Mouse (Mus musculus): ENCODE data around the gene Ecm2. TPM values are rescaled to one million over a fixed set of nuclear protein-coding genes. Genes with fewer than 3 reads are reported as not detected.

The Ecm2 gene
- polyA plus RNA-seq, 1 experiment from 2014 or later = 0.38 TPM

DNA sequence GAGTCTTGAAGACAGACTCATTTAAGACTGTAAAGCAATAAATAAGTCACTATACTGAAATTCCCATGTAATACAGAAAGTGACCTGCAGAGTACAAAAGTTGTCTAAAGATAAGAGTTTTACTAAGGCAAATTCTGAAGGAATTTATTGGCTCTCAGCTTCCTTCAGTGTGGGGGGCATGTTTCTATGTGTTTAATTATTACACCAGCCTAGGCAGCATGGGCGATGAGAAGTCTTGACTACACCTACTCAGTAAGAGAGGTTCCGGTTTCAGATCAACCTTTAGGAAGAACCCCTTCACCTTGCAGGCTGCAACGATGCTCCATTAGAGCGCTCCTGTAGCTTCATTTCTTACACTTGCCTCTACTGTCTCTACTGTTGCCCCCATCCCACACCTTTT, 26.0 kb downstream of the Ecm2 start:
- H3K4me3 ChIP-seq (ENCODE audit: low read depth, low read length) = no peak overlapping the region
- no peaks in the 10 kb centered on the region for H3K9me3 ChIP-seq (ENCODE audit: low read length)
- DNase-seq = no peak
- TF ChIP-seq EP300 (IDR thresholded peaks at IDR 0.05; ENCODE audit: low read depth) = no peak
- TF ChIP-seq CTCF (IDR thresholded peaks at IDR 0.05; ENCODE audit: low read depth) = no peak
- no peak for ATAC-seq
- 91% methylated on average over 4 of the region's 4 CpGs for WGBS (ENCODE audit: insufficient replicate concordance)
- H3K27ac ChIP-seq (ENCODE audit: low read depth) = no peak overlapping the region
- no peaks in the 10 kb centered on the region for H3K36me3 ChIP-seq (replicated peaks; ENCODE audit: insufficient read depth, low read length)
- H3K27me3 ChIP-seq (ENCODE audit: insufficient read depth, low read length) = no peaks in the 10 kb centered on the region
- H3K9ac ChIP-seq (replicated peaks) = no peak overlapping the region
- no peak overlapping the region for H3K4me2 ChIP-seq (ENCODE audit: low read depth, low read length)
- H3K4me1 ChIP-seq (ENCODE audit: insufficient read depth) = no peaks in the 10 kb centered on the region

DNA sequence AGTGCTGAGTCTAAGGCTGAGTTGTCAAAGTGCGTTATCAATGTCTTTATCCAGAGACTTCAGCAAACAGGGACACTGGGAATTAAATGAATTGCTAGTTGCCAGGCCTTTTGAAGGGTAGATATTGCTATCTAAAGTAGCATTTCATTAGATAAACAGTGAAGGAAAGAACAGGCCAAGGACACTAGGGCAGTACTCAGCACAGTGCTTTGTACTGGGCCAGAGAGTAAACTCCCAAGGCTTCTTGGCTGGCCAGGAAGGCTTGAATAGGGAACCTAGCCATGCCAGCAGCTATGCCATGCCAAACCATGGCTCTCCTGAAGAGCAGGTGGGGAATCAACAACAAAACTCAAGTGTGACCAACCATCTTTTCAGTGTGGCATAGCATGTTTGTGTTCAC, 32.3 kb downstream of the Ecm2 start:
- TF ChIP-seq CTCF (IDR thresholded peaks at IDR 0.05; ENCODE audit: low read depth) = no peak
- TF ChIP-seq EP300 (IDR thresholded peaks at IDR 0.05; ENCODE audit: low read depth) = no peak
- DNase-seq = no peak
- H3K4me3 ChIP-seq (ENCODE audit: low read depth, low read length) = no peak overlapping the region
- H3K27me3 ChIP-seq (ENCODE audit: insufficient read depth, low read length) = no peaks in the 10 kb centered on the region
- H3K9ac ChIP-seq (replicated peaks) = no peak overlapping the region
- no peaks in the 10 kb centered on the region for H3K4me1 ChIP-seq (ENCODE audit: insufficient read depth)
- no peaks in the 10 kb centered on the region for H3K36me3 ChIP-seq (replicated peaks; ENCODE audit: insufficient read depth, low read length)
- H3K27ac ChIP-seq (ENCODE audit: low read depth) = no peak overlapping the region
- 94% methylated on average over 1 of the region's 1 CpGs for whole genome bisulfite sequencing (ENCODE audit: insufficient replicate concordance)
- no peak overlapping the region for H3K4me2 ChIP-seq (ENCODE audit: low read depth, low read length)
- no peaks in the 10 kb centered on the region for H3K9me3 ChIP-seq (ENCODE audit: low read length)
- ATAC-seq = no peak

DNA sequence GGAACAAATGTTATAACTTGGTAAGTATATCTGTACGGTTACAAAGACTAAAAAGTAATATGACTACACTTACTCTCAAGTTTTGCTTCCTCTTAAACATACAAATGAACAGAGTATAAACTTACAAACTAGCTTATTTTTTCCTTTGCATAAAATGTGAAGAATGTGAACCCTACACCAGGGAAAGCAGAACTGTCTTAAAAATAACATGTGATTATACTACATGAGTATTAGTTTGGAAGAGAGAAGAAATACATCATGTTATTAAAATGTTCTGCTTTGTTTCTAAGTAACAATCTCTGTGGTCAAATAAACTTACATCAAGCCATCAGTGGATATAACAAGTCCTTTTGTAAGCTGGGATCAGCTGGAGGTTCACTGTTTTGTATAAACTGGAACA, 34.1 kb downstream of the Ecm2 start:
- TF ChIP-seq EP300 (IDR thresholded peaks at IDR 0.05; ENCODE audit: low read depth) (no peak), CTCF (IDR thresholded peaks at IDR 0.05; ENCODE audit: low read depth) (no peak)
- DNase-seq (no peak), ATAC-seq (no peak)
- no peaks in the 10 kb centered on the region for H3K36me3 ChIP-seq (replicated peaks; ENCODE audit: insufficient read depth, low read length)
- H3K27me3 ChIP-seq (ENCODE audit: insufficient read depth, low read length) = no peaks in the 10 kb centered on the region
- WGBS (ENCODE audit: insufficient replicate concordance) = 80% methylated on average over 1 of the region's 1 CpGs
- H3K9ac ChIP-seq (replicated peaks) = no peak overlapping the region
- H3K4me2 ChIP-seq (ENCODE audit: low read depth, low read length) = no peak overlapping the region
- no peaks in the 10 kb centered on the region for H3K4me1 ChIP-seq (ENCODE audit: insufficient read depth)
- H3K9me3 ChIP-seq (ENCODE audit: low read length) = no peaks in the 10 kb centered on the region
- H3K4me3 ChIP-seq (ENCODE audit: low read depth, low read length) = no peak overlapping the region
- H3K27ac ChIP-seq (ENCODE audit: low read depth) = no peak overlapping the region

DNA sequence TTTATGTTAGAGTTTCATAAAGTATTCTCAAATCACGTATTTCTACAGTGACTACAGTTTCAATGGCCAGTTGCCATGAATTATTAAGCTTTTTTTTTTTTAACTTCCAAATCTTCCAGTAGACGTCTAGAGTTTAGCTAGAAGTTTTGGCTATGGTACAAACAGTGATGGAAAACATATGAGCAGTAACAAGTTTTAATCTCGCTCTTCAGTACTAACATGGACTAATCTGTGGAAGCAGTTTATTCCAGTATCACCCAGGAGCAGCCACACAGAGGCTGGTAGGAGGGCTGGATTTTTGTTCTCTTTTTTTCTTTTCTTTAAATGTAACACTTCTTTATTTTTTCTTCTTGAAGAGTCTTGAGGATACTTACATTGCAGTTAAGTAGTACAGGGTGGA, 39.7 kb downstream of the Ecm2 start, which contains the start of gene Aspn:
Gene Aspn (plus strand): TSS at position 165 of the 400 bp plus-strand sequence.
- no peak within 1 kb of the TSS for H3K4me2 ChIP-seq (ENCODE audit: low read depth, low read length)
- H3K9me3 ChIP-seq (ENCODE audit: low read length) = no peaks in the 10 kb centered on the region
- TF ChIP-seq CTCF (IDR thresholded peaks at IDR 0.05; ENCODE audit: low read depth) = no peak
- no peak for TF ChIP-seq EP300 (IDR thresholded peaks at IDR 0.05; ENCODE audit: low read depth)
- no peak within 1 kb of the TSS for H3K27ac ChIP-seq (ENCODE audit: low read depth)
- WGBS (ENCODE audit: insufficient replicate concordance) = 80% methylated on average over 3 of the region's 3 CpGs
- H3K4me3 ChIP-seq (ENCODE audit: low read depth, low read length) = no peak within 1 kb of the TSS
- no peak within 1 kb of the TSS for H3K9ac ChIP-seq (replicated peaks)
- H3K27me3 ChIP-seq (ENCODE audit: insufficient read depth, low read length) = no peaks in the 10 kb centered on the region
- H3K36me3 ChIP-seq (replicated peaks; ENCODE audit: insufficient read depth, low read length) = no peaks in the 10 kb centered on the region
- H3K4me1 ChIP-seq (ENCODE audit: insufficient read depth) = no peaks in the 10 kb centered on the region
- ATAC-seq = no peak
- no peak for DNase-seq

DNA sequence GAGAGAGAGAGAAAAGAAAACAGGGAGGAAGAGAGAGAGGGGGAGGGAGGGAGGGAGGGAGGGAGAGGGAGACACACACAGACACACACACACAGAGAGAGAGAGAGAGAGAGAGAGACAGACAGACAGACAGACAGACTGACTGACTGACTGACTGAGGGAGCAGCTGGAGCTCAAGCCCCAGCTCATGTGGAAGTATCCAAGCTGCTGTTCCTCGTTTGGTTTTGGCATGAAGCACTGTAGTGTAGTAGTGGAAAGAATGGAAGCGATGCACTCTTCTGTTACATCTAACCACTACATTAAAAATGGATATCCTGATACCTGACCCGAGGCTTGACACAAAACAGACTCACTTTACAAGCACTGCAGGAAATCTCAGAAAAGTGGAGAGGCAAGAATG, 41.0 kb downstream of the Ecm2 start:
- no peaks in the 10 kb centered on the region for H3K4me1 ChIP-seq (ENCODE audit: insufficient read depth)
- no peaks in the 10 kb centered on the region for H3K9me3 ChIP-seq (ENCODE audit: low read length)
- TF ChIP-seq CTCF (IDR thresholded peaks at IDR 0.05; ENCODE audit: low read depth) (no peak), EP300 (IDR thresholded peaks at IDR 0.05; ENCODE audit: low read depth) (no peak)
- WGBS (ENCODE audit: insufficient replicate concordance) = 69% methylated on average over 3 of the region's 3 CpGs
- H3K36me3 ChIP-seq (replicated peaks; ENCODE audit: insufficient read depth, low read length) = no peaks in the 10 kb centered on the region
- no peak overlapping the region for H3K4me3 ChIP-seq (ENCODE audit: low read depth, low read length)
- no peak for ATAC-seq
- no peak for DNase-seq
- no peak overlapping the region for H3K4me2 ChIP-seq (ENCODE audit: low read depth, low read length)
- H3K27me3 ChIP-seq (ENCODE audit: insufficient read depth, low read length) = no peaks in the 10 kb centered on the region
- no peak overlapping the region for H3K27ac ChIP-seq (ENCODE audit: low read depth)
- H3K9ac ChIP-seq (replicated peaks) = no peak overlapping the region

DNA sequence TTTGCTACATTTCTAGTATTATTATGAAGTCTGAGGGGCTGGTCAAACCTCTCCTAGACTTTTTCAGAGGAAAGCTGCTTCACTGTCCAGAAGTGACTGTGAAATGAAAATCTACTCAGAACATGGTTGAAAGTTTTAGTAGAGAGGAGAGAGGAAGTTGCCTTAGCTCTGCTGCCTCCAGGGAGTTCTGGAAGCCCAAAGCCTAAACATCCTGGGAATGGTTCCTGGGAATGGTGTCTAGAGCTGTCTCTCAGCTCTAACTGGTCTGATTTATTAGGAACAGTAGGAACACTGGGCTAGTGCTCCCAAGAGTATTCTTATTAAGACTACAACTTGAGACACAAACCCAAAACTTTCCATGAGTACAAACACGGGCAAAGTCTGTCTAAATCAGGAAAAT, 41.9 kb downstream of the Ecm2 start:
- Histone ChIP-seq H3K27me3 (ENCODE audit: insufficient read depth, low read length) (no peaks in the 10 kb centered on the region), H3K4me2 (ENCODE audit: low read depth, low read length) (no peak overlapping the region), H3K36me3 (replicated peaks; ENCODE audit: insufficient read depth, low read length) (no peaks in the 10 kb centered on the region), H3K27ac (ENCODE audit: low read depth) (no peak overlapping the region), H3K9ac (replicated peaks) (no peak overlapping the region), H3K4me1 (ENCODE audit: insufficient read depth) (no peaks in the 10 kb centered on the region), H3K4me3 (ENCODE audit: low read depth, low read length) (no peak overlapping the region), H3K9me3 (ENCODE audit: low read length) (no peaks in the 10 kb centered on the region)
- DNase-seq (no peak), ATAC-seq (no peak)
- no peak for TF ChIP-seq EP300 (IDR thresholded peaks at IDR 0.05; ENCODE audit: low read depth)
- no peak for TF ChIP-seq CTCF (IDR thresholded peaks at IDR 0.05; ENCODE audit: low read depth)
- WGBS (ENCODE audit: insufficient replicate concordance) = 81% methylated on average over 1 of the region's 1 CpGs

DNA sequence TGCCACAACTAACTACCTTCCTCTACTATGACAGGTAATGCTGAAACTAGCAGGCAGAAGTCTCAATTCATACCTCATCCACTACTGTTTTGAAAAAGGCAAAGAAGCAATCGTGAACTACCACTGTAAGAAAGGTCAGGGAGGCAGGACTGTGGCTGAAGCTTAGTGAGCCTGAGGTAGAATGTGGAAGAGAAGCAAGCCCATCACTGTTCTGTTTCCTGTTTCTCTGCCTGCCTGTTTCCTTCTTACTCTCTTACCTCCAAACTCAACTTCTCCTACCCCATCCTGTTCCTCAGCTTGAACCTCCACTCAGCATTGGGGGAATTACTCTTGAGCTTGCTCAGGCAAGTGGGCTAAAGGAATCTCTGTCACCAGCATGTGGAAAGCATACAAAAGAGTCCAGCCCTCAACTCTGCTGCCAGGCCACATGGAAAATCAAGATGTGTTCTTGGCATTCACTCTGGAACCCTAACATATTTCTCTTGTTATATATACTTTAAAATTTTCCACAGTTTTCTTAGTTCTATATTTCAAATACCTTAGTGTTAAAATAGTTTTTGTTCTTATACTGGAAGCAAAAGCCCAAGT, 43.0 kb downstream of the Ecm2 start:
- 32% methylated on average over 1 of the region's 1 CpGs for WGBS (ENCODE audit: insufficient replicate concordance)
- Histone ChIP-seq H3K9me3 (ENCODE audit: low read length) (no peaks in the 10 kb centered on the region), H3K4me2 (ENCODE audit: low read depth, low read length) (no peak overlapping the region), H3K27me3 (ENCODE audit: insufficient read depth, low read length) (no peaks in the 10 kb centered on the region), H3K4me3 (ENCODE audit: low read depth, low read length) (no peak overlapping the region), H3K27ac (ENCODE audit: low read depth) (no peak overlapping the region), H3K9ac (replicated peaks) (no peak overlapping the region), H3K4me1 (ENCODE audit: insufficient read depth) (no peaks in the 10 kb centered on the region), H3K36me3 (replicated peaks; ENCODE audit: insufficient read depth, low read length) (no peaks in the 10 kb centered on the region)
- ATAC-seq = no peak
- DNase-seq = no peak
- TF ChIP-seq CTCF (IDR thresholded peaks at IDR 0.05; ENCODE audit: low read depth) (no peak), EP300 (IDR thresholded peaks at IDR 0.05; ENCODE audit: low read depth) (no peak)

All from liver, postnatal 0 days (tissue).